Mouse (Mus musculus): ENCODE measurements around the gene Thada. TPM values are rescaled to one million over a fixed set of nuclear protein-coding genes. Genes with fewer than 3 reads are reported as not detected.
A peak's percentile ranks its signal among the peaks of the same experiment; 100 is the strongest.

The Thada gene
- polyA plus RNA-seq, 2 experiments, result 2.0 to 2.5 TPM

- ATAC-seq (ENCODE audit: insufficient read depth), result peak; percentile 84
- H3K36me3 ChIP-seq (replicated peaks; ENCODE audit: control insufficient read depth, insufficient read depth, low read depth), result 0 out of 2 replicates have a peak, but pooled peaks cover 2% of the 10 kb centered on the region
- no peaks in the 10 kb centered on the region for H3K27me3 ChIP-seq (ENCODE audit: control insufficient read depth, insufficient read depth, low read length)
- no peak for TF ChIP-seq CTCF (IDR thresholded peaks at IDR 0.05; ENCODE audit: low read depth)
- TF ChIP-seq EP300 (IDR thresholded peaks at IDR 0.05; ENCODE audit: low read depth), result peak; percentile 69
- no peak overlapping the region for H3K4me3 ChIP-seq (ENCODE audit: insufficient read depth in 1 of 2, low read depth in 2 of 2, low read length in 2 of 2)
- no peaks in the 10 kb centered on the region for H3K9me3 ChIP-seq (ENCODE audit: control insufficient read depth, low read length)
- peak; percentile 36 to 41 (median 40) for DNase-seq (ENCODE audit: low read depth in 3 of 3, low spot score in 3 of 3)
- no peak overlapping the region for H3K9ac ChIP-seq (replicated peaks)
- H3K27ac ChIP-seq, result no peak overlapping the region
- H3K4me2 ChIP-seq (ENCODE audit: low read depth), result no peak overlapping the region
- peaks cover 0 to 19% of the 10 kb centered on the region in 2 experiments; a peak in 3 of 4 replicates for H3K4me1 ChIP-seq (replicated peaks; ENCODE audit: control insufficient read depth in 2 of 2, insufficient read depth in 2 of 2, low read length in 1 of 2)
- 36% methylated on average over 9 of the region's 9 CpGs for WGBS (ENCODE audit: insufficient replicate concordance)
Measured at GRCm38 (mm10) chr17:84351912-84352789, 113.9 kb downstream of the Thada start.

- no peaks in the 10 kb centered on the region for H3K9me3 ChIP-seq (ENCODE audit: control insufficient read depth, low read length)
- no peak overlapping the region for H3K4me3 ChIP-seq (ENCODE audit: insufficient read depth in 1 of 2, low read depth in 2 of 2, low read length in 2 of 2)
- no peak overlapping the region for H3K27ac ChIP-seq
- H3K27me3 ChIP-seq (ENCODE audit: control insufficient read depth, insufficient read depth, low read length), result no peaks in the 10 kb centered on the region
- ATAC-seq (ENCODE audit: insufficient read depth) (no peak), DNase-seq (ENCODE audit: low read depth in 3 of 3, low spot score in 3 of 3) (no peak)
- H3K4me2 ChIP-seq (ENCODE audit: low read depth), result no peak overlapping the region
- no peak overlapping the region for H3K9ac ChIP-seq (replicated peaks)
- WGBS (ENCODE audit: insufficient replicate concordance), result 58% methylated on average over 3 of the region's 3 CpGs
- TF ChIP-seq CTCF (IDR thresholded peaks at IDR 0.05; ENCODE audit: low read depth) (no peak), EP300 (IDR thresholded peaks at IDR 0.05; ENCODE audit: low read depth) (no peak)
- peaks cover 0 to 19% of the 10 kb centered on the region in 2 experiments; a peak in 3 of 4 replicates for H3K4me1 ChIP-seq (replicated peaks; ENCODE audit: control insufficient read depth in 2 of 2, insufficient read depth in 2 of 2, low read length in 1 of 2)
- H3K36me3 ChIP-seq (replicated peaks; ENCODE audit: control insufficient read depth, insufficient read depth, low read depth), result 0 out of 2 replicates have a peak, but pooled peaks cover 2% of the 10 kb centered on the region
Measured at GRCm38 (mm10) chr17:84351276-84351675, 114.7 kb downstream of the Thada start.

- Histone ChIP-seq H3K9ac (replicated peaks) (no peak overlapping the region), H3K4me1 (replicated peaks; ENCODE audit: control insufficient read depth in 2 of 2, insufficient read depth in 2 of 2, low read length in 1 of 2) (peaks cover 0 to 19% of the 10 kb centered on the region in 2 experiments; a peak in 3 of 4 replicates), H3K27ac (no peak overlapping the region), H3K4me2 (ENCODE audit: low read depth) (no peak overlapping the region), H3K27me3 (ENCODE audit: control insufficient read depth, insufficient read depth, low read length) (no peaks in the 10 kb centered on the region), H3K36me3 (replicated peaks; ENCODE audit: control insufficient read depth, insufficient read depth, low read depth) (0 out of 2 replicates have a peak, but pooled peaks cover 2% of the 10 kb centered on the region), H3K9me3 (ENCODE audit: control insufficient read depth, low read length) (no peaks in the 10 kb centered on the region), H3K4me3 (ENCODE audit: insufficient read depth in 1 of 2, low read depth in 2 of 2, low read length in 2 of 2) (no peak overlapping the region)
- WGBS (ENCODE audit: insufficient replicate concordance), result 77% methylated on average over 3 of the region's 3 CpGs
- no peak for DNase-seq (ENCODE audit: low read depth in 3 of 3, low spot score in 3 of 3)
- TF ChIP-seq CTCF (IDR thresholded peaks at IDR 0.05; ENCODE audit: low read depth), result no peak
- TF ChIP-seq EP300 (IDR thresholded peaks at IDR 0.05; ENCODE audit: low read depth), result no peak
- ATAC-seq (ENCODE audit: insufficient read depth), result no peak
Measured at GRCm38 (mm10) chr17:84348865-84349264, 117.1 kb downstream of the Thada start.

DNA sequence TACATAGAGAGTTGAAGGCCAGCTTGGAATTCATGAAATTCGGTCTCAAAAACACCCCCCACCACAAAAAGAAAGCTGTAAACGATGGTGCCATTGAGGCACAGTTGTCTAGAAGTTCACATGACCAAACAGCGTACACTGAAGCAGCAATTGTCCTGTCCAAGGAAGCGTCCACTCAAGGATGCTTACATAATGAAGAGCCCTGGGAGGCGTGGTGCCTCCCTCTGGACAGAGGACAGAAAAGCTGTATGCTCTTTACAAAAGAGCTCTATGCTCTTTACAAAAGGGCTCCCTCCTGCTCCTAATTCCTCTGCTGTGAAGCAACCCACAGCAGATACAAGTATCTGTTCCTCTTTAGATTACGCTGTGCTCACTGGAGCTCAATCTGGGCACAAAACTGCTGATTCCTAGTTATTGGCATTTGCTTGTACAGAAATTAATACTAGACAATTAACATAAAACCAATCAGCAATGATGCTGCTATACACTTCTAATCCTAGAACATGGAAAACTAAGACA, 123.6 kb downstream of the Thada start:
- Histone ChIP-seq H3K9ac (replicated peaks) (no peak overlapping the region), H3K4me3 (ENCODE audit: insufficient read depth in 1 of 2, low read depth in 2 of 2, low read length in 2 of 2) (no peak overlapping the region), H3K9me3 (ENCODE audit: control insufficient read depth, low read length) (no peaks in the 10 kb centered on the region), H3K4me1 (replicated peaks; ENCODE audit: control insufficient read depth in 2 of 2, insufficient read depth in 2 of 2, low read length in 1 of 2) (no peaks in the 10 kb centered on the region), H3K4me2 (ENCODE audit: low read depth) (no peak overlapping the region), H3K36me3 (replicated peaks; ENCODE audit: control insufficient read depth, insufficient read depth, low read depth) (no peaks in the 10 kb centered on the region), H3K27me3 (ENCODE audit: control insufficient read depth, insufficient read depth, low read length) (no peaks in the 10 kb centered on the region), H3K27ac (no peak overlapping the region)
- TF ChIP-seq CTCF (IDR thresholded peaks at IDR 0.05; ENCODE audit: low read depth), result 0 out of 2 replicates have a peak, but pooled peaks have one; percentile 7
- no peak for TF ChIP-seq EP300 (IDR thresholded peaks at IDR 0.05; ENCODE audit: low read depth)
- ATAC-seq (ENCODE audit: insufficient read depth), result no peak
- DNase-seq (ENCODE audit: low read depth in 3 of 3, low spot score in 3 of 3), result no peak
- WGBS (ENCODE audit: insufficient replicate concordance), result 74% methylated on average over 6 of the region's 6 CpGs

DNA sequence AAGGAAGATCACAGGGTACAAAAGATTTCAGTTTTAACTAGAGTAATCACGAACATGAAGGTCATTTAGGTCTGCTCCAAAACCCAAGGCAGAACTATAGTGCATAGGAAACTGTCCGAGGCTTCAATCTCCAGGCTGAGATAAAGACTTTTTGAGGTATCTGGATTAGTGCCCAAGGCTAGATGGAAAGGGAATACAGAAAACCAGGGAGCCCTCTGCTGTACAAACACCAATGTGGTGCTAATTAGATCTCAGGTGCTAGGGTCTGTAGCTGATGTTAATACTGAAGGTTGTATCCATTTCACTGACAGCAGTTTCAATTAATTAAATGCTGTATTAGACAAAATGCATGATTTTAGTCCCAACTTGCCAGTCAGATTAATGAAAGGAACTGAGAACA, 124.3 kb downstream of the Thada start:
- TF ChIP-seq EP300 (IDR thresholded peaks at IDR 0.05; ENCODE audit: low read depth) (no peak), CTCF (IDR thresholded peaks at IDR 0.05; ENCODE audit: low read depth) (no peak)
- WGBS (ENCODE audit: insufficient replicate concordance), result 69% methylated on average over 2 of the region's 2 CpGs
- DNase-seq (ENCODE audit: low read depth in 3 of 3, low spot score in 3 of 3) (no peak), ATAC-seq (ENCODE audit: insufficient read depth) (no peak)
- no peak overlapping the region for H3K4me3 ChIP-seq (ENCODE audit: insufficient read depth in 1 of 2, low read depth in 2 of 2, low read length in 2 of 2)
- no peaks in the 10 kb centered on the region for H3K36me3 ChIP-seq (replicated peaks; ENCODE audit: control insufficient read depth, insufficient read depth, low read depth)
- no peaks in the 10 kb centered on the region for H3K9me3 ChIP-seq (ENCODE audit: control insufficient read depth, low read length)
- no peaks in the 10 kb centered on the region for H3K4me1 ChIP-seq (replicated peaks; ENCODE audit: control insufficient read depth in 2 of 2, insufficient read depth in 2 of 2, low read length in 1 of 2)
- no peak overlapping the region for H3K9ac ChIP-seq (replicated peaks)
- no peak overlapping the region for H3K27ac ChIP-seq
- no peak overlapping the region for H3K4me2 ChIP-seq (ENCODE audit: low read depth)
- no peaks in the 10 kb centered on the region for H3K27me3 ChIP-seq (ENCODE audit: control insufficient read depth, insufficient read depth, low read length)
